Mouse (Mus musculus): Measurements from ENCODE around the gene Fpgs. TPM values are rescaled to one million over a fixed set of nuclear protein-coding genes. Genes with fewer than 3 reads are reported as not detected.

Fpgs gene
- total and polyA plus RNA-seq, 2 experiments from 2014 or later: 23.1 to 23.4 TPM

- H3K27me3 ChIP-seq (ENCODE audit: insufficient read depth, low read length): no peaks in the 10 kb centered on the region
- peak overlapping the region; percentile 100 for H3K27ac ChIP-seq
- DNase-seq (ENCODE audit: low spot score) (peak; percentile 96), ATAC-seq (peak; percentile 86)
- H3K4me2 ChIP-seq (ENCODE audit: low read depth, low read length): peak overlapping the region; percentile 96
- H3K4me3 ChIP-seq (ENCODE audit: low read length): peak overlapping the region; percentile 80
- no peak for TF ChIP-seq CTCF (IDR thresholded peaks at IDR 0.05; ENCODE audit: low read depth)
- H3K4me1 ChIP-seq (ENCODE audit: insufficient read depth, low read length): peaks cover 17% of the 10 kb centered on the region
- under 1% methylated on average over 38 of the region's 44 CpGs for WGBS
- H3K9me3 ChIP-seq (ENCODE audit: low read length): no peaks in the 10 kb centered on the region
- peak overlapping the region; percentile 92 for H3K9ac ChIP-seq (replicated peaks; ENCODE audit: low read length)
- peaks cover 23% of the 10 kb centered on the region for H3K36me3 ChIP-seq (ENCODE audit: insufficient read depth, low read length)
Measured at GRCm38 (mm10) chr2:32712586-32712933, 8.6 kb upstream of the Fpgs start.

- Histone ChIP-seq H3K36me3 (ENCODE audit: insufficient read depth, low read length) (peaks cover 24% of the 10 kb centered on the region), H3K9me3 (ENCODE audit: low read length) (no peaks in the 10 kb centered on the region), H3K27ac (peak overlapping the region; percentile 100), H3K27me3 (ENCODE audit: insufficient read depth, low read length) (no peaks in the 10 kb centered on the region), H3K4me2 (ENCODE audit: low read depth, low read length) (peak overlapping the region; percentile 96), H3K4me3 (ENCODE audit: low read length) (peak overlapping the region; percentile 80), H3K9ac (replicated peaks; ENCODE audit: low read length) (peak overlapping the region; percentile 92), H3K4me1 (ENCODE audit: insufficient read depth, low read length) (peaks cover 17% of the 10 kb centered on the region)
- under 1% methylated on average over 39 of the region's 41 CpGs for WGBS
- TF ChIP-seq CTCF (IDR thresholded peaks at IDR 0.05; ENCODE audit: low read depth): no peak
- ATAC-seq (peak; percentile 22; the same call in 1 of the 2 replicates), DNase-seq (ENCODE audit: low spot score) (peak; percentile 50)
Measured at GRCm38 (mm10) chr2:32712108-32712551, 8.2 kb upstream of the Fpgs start.

GRCm38 (mm10) chr2:32711301-32712056 lies 7.5 kb upstream of the Fpgs start:
- no peaks in the 10 kb centered on the region for H3K9me3 ChIP-seq (ENCODE audit: low read length)
- peaks cover 31% of the 10 kb centered on the region for H3K36me3 ChIP-seq (ENCODE audit: insufficient read depth, low read length)
- peak overlapping the region; percentile 96 for H3K4me2 ChIP-seq (ENCODE audit: low read depth, low read length)
- H3K4me3 ChIP-seq (ENCODE audit: low read length): peak overlapping the region; percentile 80
- no peaks in the 10 kb centered on the region for H3K27me3 ChIP-seq (ENCODE audit: insufficient read depth, low read length)
- peaks cover 17% of the 10 kb centered on the region for H3K4me1 ChIP-seq (ENCODE audit: insufficient read depth, low read length)
- no peak; the same call in 1 of the 2 replicates for TF ChIP-seq CTCF (IDR thresholded peaks at IDR 0.05; ENCODE audit: low read depth)
- WGBS: 29% methylated on average over 9 of the region's 9 CpGs
- peak overlapping the region; percentile 92 for H3K9ac ChIP-seq (replicated peaks; ENCODE audit: low read length)
- ATAC-seq (no peak), DNase-seq (ENCODE audit: low spot score) (no peak)
- peak overlapping the region; percentile 100 for H3K27ac ChIP-seq

GRCm38 (mm10) chr2:32710425-32710824 lies 6.5 kb upstream of the Fpgs start:
- Histone ChIP-seq H3K27ac (no peak overlapping the region), H3K4me2 (ENCODE audit: low read depth, low read length) (no peak overlapping the region), H3K9me3 (ENCODE audit: low read length) (no peaks in the 10 kb centered on the region), H3K27me3 (ENCODE audit: insufficient read depth, low read length) (no peaks in the 10 kb centered on the region), H3K4me3 (ENCODE audit: low read length) (no peak overlapping the region), H3K36me3 (ENCODE audit: insufficient read depth, low read length) (peaks cover 40% of the 10 kb centered on the region), H3K4me1 (ENCODE audit: insufficient read depth, low read length) (peaks cover 17% of the 10 kb centered on the region), H3K9ac (replicated peaks; ENCODE audit: low read length) (no peak overlapping the region)
- DNase-seq (ENCODE audit: low spot score): no peak
- TF ChIP-seq CTCF (IDR thresholded peaks at IDR 0.05; ENCODE audit: low read depth): no peak
- no peak for ATAC-seq
- WGBS: 83% methylated on average over 5 of the region's 5 CpGs

GRCm38 (mm10) chr2:32709521-32710137 lies 5.7 kb upstream of the Fpgs start:
- ATAC-seq (no peak), DNase-seq (ENCODE audit: low spot score) (no peak)
- Histone ChIP-seq H3K4me2 (ENCODE audit: low read depth, low read length) (no peak overlapping the region), H3K27ac (no peak overlapping the region), H3K9me3 (ENCODE audit: low read length) (no peaks in the 10 kb centered on the region), H3K4me1 (ENCODE audit: insufficient read depth, low read length) (peaks cover 17% of the 10 kb centered on the region), H3K9ac (replicated peaks; ENCODE audit: low read length) (no peak overlapping the region), H3K27me3 (ENCODE audit: insufficient read depth, low read length) (no peaks in the 10 kb centered on the region), H3K36me3 (ENCODE audit: insufficient read depth, low read length) (peaks cover 40% of the 10 kb centered on the region), H3K4me3 (ENCODE audit: low read length) (no peak overlapping the region)
- WGBS: 93% methylated on average over 20 of the region's 20 CpGs
- no peak for TF ChIP-seq CTCF (IDR thresholded peaks at IDR 0.05; ENCODE audit: low read depth)

GRCm38 (mm10) chr2:32708643-32709042 lies 4.7 kb upstream of the Fpgs start:
- no peaks in the 10 kb centered on the region for H3K9me3 ChIP-seq (ENCODE audit: low read length)
- H3K36me3 ChIP-seq (ENCODE audit: insufficient read depth, low read length): peaks cover 50% of the 10 kb centered on the region
- TF ChIP-seq CTCF (IDR thresholded peaks at IDR 0.05; ENCODE audit: low read depth): peak; percentile 88
- H3K4me3 ChIP-seq (ENCODE audit: low read length): no peak overlapping the region
- peaks cover 11% of the 10 kb centered on the region for H3K4me1 ChIP-seq (ENCODE audit: insufficient read depth, low read length)
- no peak overlapping the region for H3K4me2 ChIP-seq (ENCODE audit: low read depth, low read length)
- DNase-seq (ENCODE audit: low spot score) (peak; percentile 82), ATAC-seq (no peak)
- H3K9ac ChIP-seq (replicated peaks; ENCODE audit: low read length): no peak overlapping the region
- no peaks in the 10 kb centered on the region for H3K27me3 ChIP-seq (ENCODE audit: insufficient read depth, low read length)
- H3K27ac ChIP-seq: no peak overlapping the region
- 37% methylated on average over 3 of the region's 3 CpGs for WGBS

- Histone ChIP-seq H3K4me2 (ENCODE audit: low read depth, low read length) (no peak overlapping the region), H3K9me3 (ENCODE audit: low read length) (no peaks in the 10 kb centered on the region), H3K36me3 (ENCODE audit: insufficient read depth, low read length) (peaks cover 61% of the 10 kb centered on the region), H3K27ac (no peak overlapping the region), H3K27me3 (ENCODE audit: insufficient read depth, low read length) (no peaks in the 10 kb centered on the region), H3K9ac (replicated peaks; ENCODE audit: low read length) (no peak overlapping the region), H3K4me3 (ENCODE audit: low read length) (no peak overlapping the region), H3K4me1 (ENCODE audit: insufficient read depth, low read length) (peaks cover 8% of the 10 kb centered on the region; the same call in 1 of the 2 replicates)
- ATAC-seq (no peak), DNase-seq (ENCODE audit: low spot score) (no peak)
- TF ChIP-seq CTCF (IDR thresholded peaks at IDR 0.05; ENCODE audit: low read depth): no peak
- 95% methylated on average over 6 of the region's 6 CpGs for whole genome bisulfite sequencing
Measured at GRCm38 (mm10) chr2:32706971-32707370, 3.0 kb upstream of the Fpgs start.
